ENCODE assay signal across 17 mouse cellular contexts in genomic region chr13:26154251-26154650, GRCm38 (mm10).
DNase-seq lines count a peak whose midpoint lies in the region; ATAC-seq and TF ChIP-seq lines count a peak whose summit lies in the region.
"Had no signal": no experiment of that assay in that cellular context is flagged by ENCODE, and none has a peak within 500 bp of the region (broad histone marks: within the 10 kb centered on the region; RNA-seq: fewer than 3 reads in every experiment).

No protein-coding gene starts in this region.

- no peaks in the 10 kb centered on the region for H3K36me3 ChIP-seq in neural tube, embryonic 11.5 days (ENCODE audit: control insufficient read depth, insufficient read depth, low read length)
- no peaks in the 10 kb centered on the region for H3K36me3 ChIP-seq in neural tube, embryonic 15.5 days
- H3K36me3 ChIP-seq in hindbrain, embryonic 13.5 days, result no peaks in the 10 kb centered on the region
- H3K36me3 ChIP-seq in midbrain, embryonic 15.5 days (replicated peaks), result no peaks in the 10 kb centered on the region
- H3K36me3 ChIP-seq in liver, postnatal 0 days (replicated peaks; ENCODE audit: insufficient read depth, low read length), result no peaks in the 10 kb centered on the region
- H3K36me3 ChIP-seq: G1E; heart, embryonic 15.5 days; liver, embryonic 13.5 days had no signal

- ATAC-seq in neural tube, embryonic 11.5 days (ENCODE audit: insufficient read depth, low FRiP score, low TSS enrichment), result no peak
- ATAC-seq in neural tube, embryonic 15.5 days (ENCODE audit: low FRiP score), result no peak
- ATAC-seq in hindbrain, embryonic 13.5 days (ENCODE audit: low FRiP score), result no peak
- peak; percentile 7; the same call in 1 of the 2 replicates for ATAC-seq in midbrain, embryonic 15.5 days (replicated peaks)
- ATAC-seq in liver, postnatal 0 days, result no peak
- ATAC-seq: CD4-positive, CD25-positive, alpha-beta regulatory T cell, adult 4 months had no signal

- no peak overlapping the region for H3K4me2 ChIP-seq in neural tube, embryonic 11.5 days (ENCODE audit: low read depth)
- H3K4me2 ChIP-seq in neural tube, embryonic 15.5 days, result no peak overlapping the region
- H3K4me2 ChIP-seq in hindbrain, embryonic 13.5 days, result no peak overlapping the region
- H3K4me2 ChIP-seq in midbrain, embryonic 15.5 days, result no peak overlapping the region
- H3K4me2 ChIP-seq in liver, postnatal 0 days (ENCODE audit: low read depth, low read length), result no peak overlapping the region
- H3K4me2 ChIP-seq: heart, embryonic 15.5 days; liver, embryonic 13.5 days had no signal

- H3K4me3 ChIP-seq in neural tube, embryonic 11.5 days (ENCODE audit: low read depth, low read length), result no peak overlapping the region
- H3K4me3 ChIP-seq in neural tube, embryonic 15.5 days (replicated peaks), result no peak overlapping the region
- H3K4me3 ChIP-seq in hindbrain, embryonic 13.5 days, result no peak overlapping the region
- H3K4me3 ChIP-seq in midbrain, embryonic 15.5 days, result no peak overlapping the region
- no peak overlapping the region for H3K4me3 ChIP-seq in liver, postnatal 0 days (ENCODE audit: low read depth, low read length)
- H3K4me3 ChIP-seq: heart, embryonic 15.5 days; left cerebral cortex, adult 2 months; liver, embryonic 13.5 days had no signal

- H3K9ac ChIP-seq in neural tube, embryonic 11.5 days (ENCODE audit: low read length), result no peak overlapping the region
- H3K9ac ChIP-seq in neural tube, embryonic 15.5 days (replicated peaks), result no peak overlapping the region
- H3K9ac ChIP-seq in hindbrain, embryonic 13.5 days, result no peak overlapping the region
- no peak overlapping the region for H3K9ac ChIP-seq in midbrain, embryonic 15.5 days
- no peak overlapping the region for H3K9ac ChIP-seq in liver, postnatal 0 days (replicated peaks)
- H3K9ac ChIP-seq: heart, embryonic 15.5 days; liver, embryonic 13.5 days had no signal

- no peaks in the 10 kb centered on the region for H3K27me3 ChIP-seq in neural tube, embryonic 11.5 days (ENCODE audit: control insufficient read depth, insufficient read depth, low read length)
- no peaks in the 10 kb centered on the region for H3K27me3 ChIP-seq in neural tube, embryonic 15.5 days (replicated peaks)
- no peaks in the 10 kb centered on the region for H3K27me3 ChIP-seq in hindbrain, embryonic 13.5 days
- H3K27me3 ChIP-seq in midbrain, embryonic 15.5 days (replicated peaks), result no peaks in the 10 kb centered on the region
- no peaks in the 10 kb centered on the region for H3K27me3 ChIP-seq in liver, postnatal 0 days (ENCODE audit: insufficient read depth, low read length)
- H3K27me3 ChIP-seq: heart, embryonic 15.5 days; liver, embryonic 13.5 days had no signal

- no peaks in the 10 kb centered on the region for H3K4me1 ChIP-seq in neural tube, embryonic 11.5 days (ENCODE audit: control insufficient read depth, insufficient read depth, low read length)
- H3K4me1 ChIP-seq in neural tube, embryonic 15.5 days, result peaks cover 6% of the 10 kb centered on the region; the same call in 1 of the 2 replicates
- H3K4me1 ChIP-seq in hindbrain, embryonic 13.5 days (replicated peaks), result peaks cover 15% of the 10 kb centered on the region
- 0 out of 2 replicates have a peak, but pooled peaks cover 4% of the 10 kb centered on the region for H3K4me1 ChIP-seq in midbrain, embryonic 15.5 days
- H3K4me1 ChIP-seq in liver, postnatal 0 days (ENCODE audit: insufficient read depth), result no peaks in the 10 kb centered on the region
- H3K4me1 ChIP-seq: liver, embryonic 13.5 days had no signal

- H3K27ac ChIP-seq in neural tube, embryonic 11.5 days (ENCODE audit: low read depth, low read length), result peak overlapping the region; percentile 75
- H3K27ac ChIP-seq in neural tube, embryonic 15.5 days (replicated peaks), result no peak overlapping the region
- peak overlapping the region; percentile 75 for H3K27ac ChIP-seq in hindbrain, embryonic 13.5 days
- H3K27ac ChIP-seq in midbrain, embryonic 15.5 days, result peak overlapping the region; percentile 53; the same call in 1 of the 2 replicates
- no peak overlapping the region for H3K27ac ChIP-seq in liver, postnatal 0 days (ENCODE audit: low read depth)
- H3K27ac ChIP-seq: left cerebral cortex, adult 2 months; liver, embryonic 13.5 days had no signal

- DNase-seq in cerebellum, adult 9-10 months, result peak; percentile 1
- no peak for DNase-seq in cerebellum, adult 11 months
- no peak for DNase-seq in neural tube, embryonic 11.5 days (ENCODE audit: low spot score)
- no peak for DNase-seq in liver, postnatal 0 days
- DNase-seq in heart, adult 9 months (ENCODE audit: low spot score in 2 of 2), result no peak
- DNase-seq: gastrocnemius, postnatal 25 days; kidney, adult 18-20 months; kidney, postnatal 10 days; liver, embryonic 13.5 days; thymus, postnatal 36 days had no signal

- 36% methylated on average over 1 of the region's 1 CpGs for WGBS in neural tube, embryonic 11.5 days
- WGBS in neural tube, embryonic 15.5 days, result 25% methylated on average over 1 of the region's 1 CpGs
- 13% methylated on average over 1 of the region's 1 CpGs for WGBS in hindbrain, embryonic 13.5 days
- 11% methylated on average over 1 of the region's 1 CpGs for WGBS in midbrain, embryonic 15.5 days
- WGBS in liver, postnatal 0 days (ENCODE audit: insufficient replicate concordance), result 45% methylated on average over 1 of the region's 1 CpGs

- no peak for TF ChIP-seq EP300 in liver, postnatal 0 days (IDR thresholded peaks at IDR 0.05; ENCODE audit: low read depth)

- H3K9me3 ChIP-seq in neural tube, embryonic 11.5 days (ENCODE audit: control insufficient read depth, low read length), result no peaks in the 10 kb centered on the region
- no peaks in the 10 kb centered on the region for H3K9me3 ChIP-seq in neural tube, embryonic 15.5 days (replicated peaks)
- no peaks in the 10 kb centered on the region for H3K9me3 ChIP-seq in hindbrain, embryonic 13.5 days
- H3K9me3 ChIP-seq in midbrain, embryonic 15.5 days, result no peaks in the 10 kb centered on the region; the same call in 1 of the 2 replicates
- H3K9me3 ChIP-seq in liver, postnatal 0 days (ENCODE audit: low read length), result no peaks in the 10 kb centered on the region
- H3K9me3 ChIP-seq: G1E; heart, embryonic 15.5 days; liver, embryonic 13.5 days had no signal

- no peak for TF ChIP-seq CTCF in liver, postnatal 0 days (IDR thresholded peaks at IDR 0.05; ENCODE audit: low read depth)

Comparison
In these comparisons a context has a peak if more than half of its experiments do, and no peak if none do; other contexts are left out.
1. H3K27ac ChIP-seq: peak in neural tube, embryonic 11.5 days (single experiment), hindbrain, embryonic 13.5 days (single experiment) and midbrain, embryonic 15.5 days (single experiment); none in neural tube, embryonic 15.5 days (single experiment) and liver, postnatal 0 days (single experiment).